Comparison of ENCODE assay signal across 10 mouse cellular contexts in the genomic region with DNA sequence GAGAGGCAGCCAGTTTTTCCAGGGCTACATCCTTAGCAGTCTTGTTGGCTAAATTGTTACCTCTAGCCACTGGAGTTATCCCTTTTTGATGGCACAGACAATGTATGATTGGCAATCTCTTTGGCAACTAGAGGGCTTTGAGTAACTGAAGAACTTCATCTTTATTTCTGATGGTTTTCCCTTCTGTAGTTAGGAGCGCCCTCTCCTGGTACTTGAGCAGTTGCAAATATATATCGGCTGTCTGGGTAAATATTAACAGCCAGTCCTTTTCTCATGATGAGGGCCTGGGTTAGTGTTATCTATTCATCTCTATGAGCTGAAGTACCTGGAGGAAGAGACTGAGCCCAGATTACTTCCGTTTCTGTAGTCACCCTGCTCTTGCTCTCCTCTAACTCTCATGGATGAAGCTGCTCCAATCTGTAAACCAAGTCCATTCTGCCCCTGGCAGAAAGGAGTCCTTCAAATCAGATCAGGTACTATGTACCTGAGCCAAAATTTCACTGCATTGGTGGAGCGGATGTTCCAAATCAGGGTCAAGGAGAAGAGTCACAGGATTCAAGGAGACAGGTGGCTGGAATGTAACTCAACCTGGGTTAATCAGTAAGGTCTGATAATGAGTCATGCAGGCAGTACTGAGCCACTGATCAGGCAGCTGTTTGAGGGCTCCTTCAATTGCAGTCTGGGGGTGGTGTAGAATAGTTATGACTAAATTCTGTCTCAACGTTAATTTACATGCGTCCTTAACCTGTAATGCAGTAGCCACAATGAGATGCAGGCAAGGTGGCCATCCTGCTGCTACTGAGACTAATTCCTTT. TPM values are rescaled to one million over a fixed set of nuclear protein-coding genes. Genes with fewer than 3 reads are reported as not detected.
A peak's percentile ranks its signal among the peaks of the same experiment; 100 is the strongest.
DNase-seq lines count a peak whose midpoint lies in the region; TF ChIP-seq lines count a peak whose summit lies in the region.
"Had no signal": no experiment of that assay in that cellular context is flagged by ENCODE, and none has a peak within 500 bp of the region (broad histone marks: within the 10 kb centered on the region; RNA-seq: fewer than 3 reads in every experiment).

No protein-coding gene starts in this region.

- no peak for TF ChIP-seq POLR2A in thymus, adult 2 months (IDR thresholded peaks at IDR 0.05; ENCODE audit: control insufficient read depth, extremely low read depth, insufficient read depth, low read length, poor library complexity)

- H3K4me1 ChIP-seq in thymus, adult 2 months (replicated peaks; ENCODE audit: control insufficient read depth, insufficient read depth, low read length), result no peaks in the 10 kb centered on the region
- H3K4me1 ChIP-seq: limb, embryonic 15.5 days had no signal

- 58% methylated on average over 6 of the region's 6 CpGs for WGBS in thymus, adult 2 months

- DNase-seq in kidney, adult 8-10 months, result peak; percentile 10 to 18
- no peak for DNase-seq in kidney, postnatal 4 days
- DNase-seq in A20 (ENCODE audit: low read depth, low spot score), result peak; percentile 61
- peak; percentile 35 for DNase-seq in R1 (ENCODE audit: low read depth, low spot score)
- DNase-seq in kidney, postnatal 10 days, result peak; percentile 13
- DNase-seq in urinary bladder, postnatal 36 days (ENCODE audit: low spot score in 2 of 2), result no peak
- no peak for DNase-seq in thymus, adult 2 months
- DNase-seq in testis, postnatal 10 days (ENCODE audit: low spot score), result no peak
- DNase-seq: right cerebral cortex, adult 18-20 months had no signal

- H3K27ac ChIP-seq in thymus, adult 2 months (ENCODE audit: control insufficient read depth, insufficient read depth, low read length), result no peak overlapping the region
- H3K27ac ChIP-seq: limb, embryonic 15.5 days had no signal

- no peaks in the 10 kb centered on the region for H3K27me3 ChIP-seq in thymus, adult 2 months (ENCODE audit: control insufficient read depth, insufficient read depth, low read length)
- H3K27me3 ChIP-seq: limb, embryonic 15.5 days had no signal

- no peak overlapping the region for H3K4me3 ChIP-seq in thymus, adult 2 months (ENCODE audit: control insufficient read depth, insufficient read depth, low read length)
- H3K4me3 ChIP-seq: limb, embryonic 15.5 days had no signal

- no peak for TF ChIP-seq CTCF in thymus, adult 2 months (IDR thresholded peaks at IDR 0.05; ENCODE audit: borderline replicate concordance, control insufficient read depth, extremely low read depth, insufficient read depth, low read length, poor library complexity)

- no peaks in the 10 kb centered on the region for H3K36me3 ChIP-seq in thymus, adult 2 months (ENCODE audit: control insufficient read depth, insufficient read depth, low read length)
- H3K36me3 ChIP-seq: limb, embryonic 15.5 days had no signal

RNA-seq across cellular contexts. Expression of a gene that starts 30.6 kb away (rescaled TPM):
- 7.5 and 8.7 TPM in 2 replicates for polyA plus RNA-seq in thymus, adult 2 months (2012; rRNA removed)

RNA-seq across cellular contexts. Expression of a gene that starts 34.5 kb away (rescaled TPM):
- polyA plus RNA-seq in thymus, adult 2 months (2012; rRNA removed), result not detected in 2 replicates
- polyA plus RNA-seq: limb, embryonic 15.5 days had no signal

RNA-seq across cellular contexts. Expression of a gene that starts 52.0 kb away (rescaled TPM):
- 214 and 215 TPM in 2 replicates for polyA plus RNA-seq in thymus, adult 2 months (2012; rRNA removed)

Comparison
In these comparisons a context has a peak if more than half of its experiments do, and no peak if none do; other contexts are left out.
1. DNase-seq: peak in kidney, adult 8-10 months (2 of 2), A20 (single experiment), R1 (single experiment) and kidney, postnatal 10 days (single experiment); none in kidney, postnatal 4 days (0 of 2), urinary bladder, postnatal 36 days (0 of 2), thymus, adult 2 months (single experiment) and testis, postnatal 10 days (single experiment).